Comparison of ENCODE assay signal across 7 mouse cellular contexts in the genomic region with DNA sequence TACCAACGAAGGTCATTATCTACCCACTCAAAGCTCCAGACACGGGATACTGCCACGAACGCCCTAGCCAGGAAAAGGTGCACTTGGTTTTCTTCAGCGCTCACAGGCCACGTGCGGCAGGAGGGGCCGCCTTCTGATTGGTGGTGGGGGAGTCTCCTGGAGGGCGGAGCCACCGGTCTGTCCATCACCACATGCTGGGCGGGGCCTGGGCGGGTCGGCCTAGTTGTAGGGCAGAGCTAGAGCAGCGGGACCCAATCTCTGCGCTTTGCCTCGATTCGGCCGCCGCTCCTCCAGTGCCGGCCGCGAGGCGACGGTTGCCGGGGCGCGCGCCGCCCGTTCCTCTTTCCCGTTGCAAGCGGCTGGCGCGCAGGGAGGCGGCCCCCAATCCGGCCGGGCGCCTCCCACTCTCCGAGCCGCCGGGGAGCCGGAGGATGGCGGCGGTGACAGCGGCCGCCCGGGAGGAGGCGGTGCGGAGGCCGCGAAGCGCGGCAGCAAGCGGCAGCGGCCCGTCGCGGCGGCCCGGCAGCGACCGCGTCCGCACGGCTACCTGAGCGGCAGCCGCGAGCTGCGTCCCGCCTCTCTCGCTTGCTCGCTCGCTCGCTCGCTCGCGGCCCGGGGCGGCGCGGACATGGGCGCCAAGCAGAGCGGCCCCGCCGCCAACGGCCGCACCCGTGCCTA. TPM values are rescaled to one million over a fixed set of nuclear protein-coding genes. Genes with fewer than 3 reads are reported as not detected.
DNase-seq lines count a peak whose midpoint lies in the region; ATAC-seq lines count a peak whose summit lies in the region.

Gene Znrf2 (plus strand): TSS at position 529 of the 678 bp plus-strand sequence.

- H3K4me1 ChIP-seq in embryonic facial prominence, embryonic 11.5 days (ENCODE audit: control insufficient read depth, insufficient read depth, low read length) = no peaks in the 10 kb centered on the region
- peaks cover 34% of the 10 kb centered on the region for H3K4me1 ChIP-seq in limb, embryonic 10.5 days
- peaks cover 29% of the 10 kb centered on the region for H3K4me1 ChIP-seq in midbrain, embryonic 13.5 days (replicated peaks)

- H3K27me3 ChIP-seq in embryonic facial prominence, embryonic 11.5 days (ENCODE audit: control insufficient read depth, insufficient read depth, low read length) = no peaks in the 10 kb centered on the region
- H3K27me3 ChIP-seq in limb, embryonic 10.5 days (ENCODE audit: low read depth, poor library complexity, severe bottlenecking) = no peaks in the 10 kb centered on the region
- no peaks in the 10 kb centered on the region; the same call in 1 of the 2 replicates for H3K27me3 ChIP-seq in midbrain, embryonic 13.5 days

- DNase-seq in adrenal gland, postnatal 14 days = peak; percentile 97
- DNase-seq in embryonic facial prominence, embryonic 11.5 days (ENCODE audit: low spot score) = peak; percentile 97
- peak; percentile 96 for DNase-seq in kidney, adult 11 months
- peak; percentile 97 for DNase-seq in limb, embryonic 10.5 days (ENCODE audit: low spot score)
- peak; percentile 86 for DNase-seq in spleen, adult 12 weeks (ENCODE audit: low spot score)

- H3K4me3 ChIP-seq in embryonic facial prominence, embryonic 11.5 days (ENCODE audit: low read depth, low read length) = peak within 1 kb of the TSS; percentile 81
- peak within 1 kb of the TSS; percentile 80 for H3K4me3 ChIP-seq in limb, embryonic 10.5 days
- H3K4me3 ChIP-seq in midbrain, embryonic 13.5 days (replicated peaks) = peak within 1 kb of the TSS; percentile 73

- no peaks in the 10 kb centered on the region for H3K9me3 ChIP-seq in embryonic facial prominence, embryonic 11.5 days (replicated peaks; ENCODE audit: control insufficient read depth, low read length)
- no peaks in the 10 kb centered on the region for H3K9me3 ChIP-seq in limb, embryonic 10.5 days (replicated peaks)
- no peaks in the 10 kb centered on the region for H3K9me3 ChIP-seq in midbrain, embryonic 13.5 days

- peak within 1 kb of the TSS; percentile 90 for H3K9ac ChIP-seq in embryonic facial prominence, embryonic 11.5 days (replicated peaks; ENCODE audit: low read length)
- peak within 1 kb of the TSS; percentile 93 for H3K9ac ChIP-seq in midbrain, embryonic 13.5 days (replicated peaks)

- H3K27ac ChIP-seq in embryonic facial prominence, embryonic 11.5 days (replicated peaks; ENCODE audit: low read depth, low read length) = peak within 1 kb of the TSS; percentile 90
- peak within 1 kb of the TSS; percentile 94 for H3K27ac ChIP-seq in limb, embryonic 10.5 days
- H3K27ac ChIP-seq in midbrain, embryonic 13.5 days = peak within 1 kb of the TSS; percentile 97

- peak within 1 kb of the TSS; percentile 55 for H3K4me2 ChIP-seq in embryonic facial prominence, embryonic 11.5 days (ENCODE audit: low read depth, low read length)
- peak within 1 kb of the TSS; percentile 71 for H3K4me2 ChIP-seq in midbrain, embryonic 13.5 days (replicated peaks)

- ATAC-seq in embryonic facial prominence, embryonic 11.5 days (replicated peaks; ENCODE audit: insufficient number of reproducible peaks, low FRiP score, low TSS enrichment, low read depth) = peak; percentile 100
- ATAC-seq in granulocyte monocyte progenitor cell, adult 5-6 weeks (replicated peaks; ENCODE audit: poor library complexity, severe bottlenecking) = peak; percentile 69
- ATAC-seq in midbrain, embryonic 13.5 days = peak; percentile 99

- H3K36me3 ChIP-seq in embryonic facial prominence, embryonic 11.5 days (replicated peaks; ENCODE audit: control insufficient read depth, insufficient read depth, low read depth, low read length) = no peaks in the 10 kb centered on the region
- no peaks in the 10 kb centered on the region for H3K36me3 ChIP-seq in limb, embryonic 10.5 days
- no peaks in the 10 kb centered on the region for H3K36me3 ChIP-seq in midbrain, embryonic 13.5 days

- under 1% methylated on average over 53 of the region's 88 CpGs for WGBS in embryonic facial prominence, embryonic 11.5 days
- 3% methylated on average over 87 of the region's 88 CpGs for WGBS in limb, embryonic 10.5 days
- WGBS in midbrain, embryonic 13.5 days = 0% methylated on average over 55 of the region's 88 CpGs

RNA-seq across cellular contexts. Expression of gene Znrf2, which starts in this region (rescaled TPM):
- 28.3 and 30.0 TPM in 2 replicates for total RNA-seq in adrenal gland, postnatal 14 days (2021)
- 2.2 and 2.3 TPM in 2 replicates for polyA plus RNA-seq in embryonic facial prominence, embryonic 11.5 days (2014; fragmentation: Nextera tagmentation; extraction: Ambion mirVana)
- total RNA-seq in granulocyte monocyte progenitor cell, adult 5-6 weeks (2014; fragmentation: Nextera tagmentation) = 50.5 and 62.5 TPM in 2 replicates
- total RNA-seq in granulocyte monocyte progenitor cell, adult 5-6 weeks (2017) = 66.7 and 73.5 TPM in 2 replicates
- polyA plus RNA-seq in limb, embryonic 10.5 days (2016; fragmentation: Nextera tagmentation; extraction: Ambion mirVana) = 2.0 and 2.3 TPM in 2 replicates
- 6.0 and 6.4 TPM in 2 replicates for polyA plus RNA-seq in midbrain, embryonic 13.5 days (2015; fragmentation: Nextera tagmentation; extraction: Ambion mirVana)

Comparison
In these comparisons a context has a peak if more than half of its experiments do, and no peak if none do; other contexts are left out.
1. Peak in every context shown above with its lines: DNase-seq, ATAC-seq, H3K4me3 ChIP-seq and H3K27ac ChIP-seq.